Mouse (Mus musculus) gastrocnemius, adult 8-10 months (tissue): ENCODE measurements around the gene Cdca7l. TPM values are rescaled to one million over a fixed set of nuclear protein-coding genes. Genes with fewer than 3 reads are reported as not detected.
"Not testable (repeated sequence)": the region's sequence is repeated elsewhere in the genome, so short reads cannot be mapped to it uniquely, and the experiment has no call there.

Experiments used
- DNase-seq, 2 experiments: peaks; one replicate each; pipeline ENCODE4 v3.0.0; 2022; ENCODE audit warnings: low spot score in 2 of 2
- total RNA-seq, 4 experiments: library from RNA; stranded (reverse); gene quantifications; 2 replicates each; pipeline ENCODE4 v1.2.4; 2022

Gene Cdca7l
- total RNA-seq, 4 experiments from 2014 or later, result 0.10 TPM; not detected in 3

DNA sequence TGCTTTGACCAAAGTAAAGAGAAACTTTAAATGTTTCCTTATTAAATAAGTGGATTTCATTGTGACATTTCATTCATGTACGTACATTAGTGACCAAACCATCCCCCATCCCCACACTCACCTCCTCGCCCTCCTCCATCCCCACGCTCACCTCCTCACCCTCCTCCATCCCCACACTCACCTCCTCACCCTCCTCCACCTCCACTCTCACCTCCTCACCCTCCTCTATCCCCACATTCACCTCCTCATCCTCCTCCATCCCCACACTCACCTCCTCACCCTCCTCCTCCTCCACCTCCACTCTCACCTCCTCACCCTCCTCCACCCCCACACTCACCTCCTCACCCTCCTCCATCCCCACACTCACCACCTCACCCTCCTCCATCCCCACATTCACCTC, 57.2 kb downstream of the Cdca7l start:
- DNase-seq, result no peak

DNA sequence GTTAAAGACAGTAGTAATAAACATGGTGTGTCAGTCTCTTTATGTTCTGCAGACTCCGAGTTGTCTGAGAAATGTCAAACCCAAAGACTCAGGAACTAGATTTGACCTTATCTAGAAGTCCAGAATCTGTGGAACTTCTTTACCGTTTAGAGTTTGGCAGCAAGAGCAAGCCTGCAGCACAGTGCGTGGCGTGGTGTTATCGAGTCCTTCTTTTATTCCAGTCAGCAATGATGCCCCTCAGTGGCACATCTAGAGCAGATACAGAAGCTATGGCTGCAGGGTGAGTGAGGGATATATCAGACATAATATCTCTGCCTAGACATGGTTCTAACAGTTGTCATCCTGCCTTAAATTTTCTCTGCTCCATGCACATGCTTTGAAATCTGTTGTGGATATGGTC, 58.6 kb downstream of the Cdca7l start:
- DNase-seq, result no peak

DNA sequence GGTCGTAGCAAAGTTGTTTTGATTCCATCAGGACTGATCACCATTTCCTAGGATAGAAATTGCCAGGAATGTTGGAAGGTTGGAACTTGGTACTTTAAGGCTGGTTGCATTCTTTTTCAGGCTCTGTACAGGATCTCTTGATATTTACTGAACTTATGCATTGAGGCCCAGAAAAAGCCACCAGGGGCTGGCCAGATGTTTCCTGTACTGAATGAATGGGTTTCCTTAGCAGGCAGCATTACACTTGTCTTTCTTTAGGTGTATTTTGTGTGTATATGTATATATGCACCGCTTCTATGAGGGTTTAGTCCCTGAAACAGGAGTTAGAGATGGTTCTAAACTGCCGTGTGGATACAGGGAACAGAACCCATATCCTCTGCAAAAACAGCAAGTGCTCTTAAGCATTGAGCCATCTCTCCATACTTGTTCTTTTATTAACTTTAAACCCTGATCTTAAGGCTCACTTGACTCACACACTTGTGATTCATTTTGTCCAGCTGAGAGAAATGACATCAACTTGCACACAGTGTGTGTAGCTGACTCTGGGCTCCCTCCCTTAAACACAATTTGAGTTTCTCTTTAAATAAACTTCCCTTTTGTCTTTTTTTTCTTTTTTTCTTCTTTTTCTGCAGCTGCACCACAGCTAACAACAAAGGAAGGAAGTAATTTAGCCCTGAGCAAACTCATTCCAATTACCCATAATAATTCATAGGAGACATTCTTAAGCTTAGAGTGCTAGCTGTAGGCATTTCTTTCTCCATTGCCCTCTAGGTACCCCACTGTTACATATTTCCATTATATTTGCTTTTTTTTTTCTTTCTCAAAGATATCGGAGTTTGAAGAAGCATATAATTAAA, 63.8 kb downstream of the Cdca7l start:
- DNase-seq, result no peak

DNA sequence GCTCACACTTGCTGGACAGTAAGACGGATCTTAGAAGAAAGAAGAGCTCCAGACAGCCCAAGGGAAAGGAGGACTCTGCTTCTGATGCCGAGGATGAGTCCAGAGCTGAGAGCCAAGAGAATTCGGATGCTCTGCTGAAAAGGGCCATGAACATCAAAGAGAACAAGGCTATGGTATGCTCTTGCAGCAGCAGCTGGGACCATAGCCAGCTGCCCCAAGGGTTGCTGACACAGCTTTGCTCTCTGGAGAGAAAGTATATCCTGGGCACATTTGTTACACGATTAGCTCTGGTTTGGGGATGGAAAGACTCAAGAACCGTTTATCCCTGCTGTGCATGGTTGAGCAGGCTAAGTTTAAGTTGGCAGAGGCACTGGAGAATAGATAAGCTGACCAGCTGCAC, 68.2 kb downstream of the Cdca7l start:
- no peak for DNase-seq

DNA sequence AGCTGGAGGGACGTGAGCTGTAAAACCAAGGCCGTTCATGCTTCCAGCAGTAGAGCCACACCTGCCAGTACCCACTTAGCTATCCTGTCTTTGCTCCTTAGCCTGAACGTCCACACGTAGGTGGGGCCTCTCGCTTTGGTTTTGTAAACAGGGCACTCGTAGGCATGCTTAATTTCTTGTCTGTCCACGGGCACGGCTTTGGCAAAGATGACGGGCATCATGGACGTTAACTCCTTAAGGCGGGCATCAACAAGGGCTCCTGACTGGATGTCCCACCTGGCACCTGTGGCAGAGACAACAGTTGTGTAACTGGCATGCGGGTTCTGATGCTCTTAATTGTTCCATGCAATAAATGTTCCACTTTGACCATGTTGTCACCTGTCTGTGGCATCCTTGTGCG, 74.3 kb downstream of the Cdca7l start:
- DNase-seq, result no peak

DNA sequence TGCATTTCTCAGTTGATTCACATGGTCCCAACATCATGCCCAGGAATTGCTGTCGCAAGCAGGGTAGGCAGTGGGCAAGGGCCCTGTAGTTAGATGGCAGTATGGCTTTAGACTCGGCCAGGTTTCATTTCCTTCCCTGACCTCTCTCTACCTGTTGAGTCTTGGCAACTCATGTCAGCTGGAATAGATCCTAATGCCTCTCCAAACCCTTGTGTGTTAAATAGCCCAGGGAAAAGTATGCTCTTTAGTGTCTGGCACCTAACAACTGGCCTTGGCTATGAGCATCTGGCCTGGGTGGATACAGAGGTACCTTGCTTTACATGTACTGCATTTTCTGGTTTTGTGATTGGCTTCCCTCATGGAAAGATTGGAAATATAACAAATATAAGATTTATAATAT, 80.5 kb downstream of the Cdca7l start:
- no peak for DNase-seq

DNA sequence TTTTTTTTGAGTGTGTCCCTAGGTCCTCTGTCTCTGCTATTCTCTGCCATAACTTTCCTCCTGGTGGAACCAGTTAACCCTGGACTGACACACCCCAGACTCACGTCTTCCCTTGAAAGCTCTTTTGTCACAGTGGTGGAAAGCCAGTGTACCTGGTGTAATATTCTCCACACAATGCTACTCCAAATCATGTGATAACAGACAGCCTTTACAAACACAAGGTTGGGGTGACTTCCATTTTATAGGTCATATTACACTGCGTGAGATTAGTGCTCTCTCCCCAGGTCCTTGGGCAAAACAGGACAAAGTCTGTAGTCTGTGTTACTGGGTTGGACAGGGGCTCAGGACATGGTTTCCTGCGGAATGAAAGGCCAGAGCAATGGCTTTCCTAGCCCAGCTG, 83.3 kb downstream of the Cdca7l start:
- DNase-seq, result no peak

DNA sequence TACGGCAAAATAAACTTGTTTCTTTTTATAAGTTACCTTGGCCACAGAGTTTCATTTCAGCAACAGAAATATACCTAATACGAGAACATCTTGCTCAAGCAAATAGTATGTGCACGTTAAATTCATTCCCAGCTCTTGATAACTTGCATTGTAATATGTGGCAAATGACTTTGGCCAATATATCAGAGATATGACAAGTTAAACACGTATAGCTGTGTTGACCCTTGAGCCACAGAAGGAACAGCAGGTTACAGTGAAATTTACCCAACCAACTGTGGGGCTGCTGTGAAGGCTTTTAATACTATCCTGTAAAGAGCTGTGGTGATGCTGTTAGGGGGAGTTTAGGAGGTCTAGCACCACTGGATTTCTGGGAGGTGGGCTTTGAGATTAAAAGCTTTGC, 96.7 kb downstream of the Cdca7l start:
- not testable (repeated sequence) for DNase-seq

DNA sequence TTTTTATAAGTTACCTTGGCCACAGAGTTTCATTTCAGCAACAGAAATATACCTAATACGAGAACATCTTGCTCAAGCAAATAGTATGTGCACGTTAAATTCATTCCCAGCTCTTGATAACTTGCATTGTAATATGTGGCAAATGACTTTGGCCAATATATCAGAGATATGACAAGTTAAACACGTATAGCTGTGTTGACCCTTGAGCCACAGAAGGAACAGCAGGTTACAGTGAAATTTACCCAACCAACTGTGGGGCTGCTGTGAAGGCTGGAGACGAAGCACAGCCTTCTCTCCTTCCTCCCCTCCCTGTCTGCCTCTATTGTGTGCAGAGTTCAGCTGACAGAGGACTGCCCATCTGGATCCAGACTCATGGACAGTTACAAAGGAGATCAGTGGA, 97.3 kb downstream of the Cdca7l start:
- not testable (repeated sequence) for DNase-seq

DNA sequence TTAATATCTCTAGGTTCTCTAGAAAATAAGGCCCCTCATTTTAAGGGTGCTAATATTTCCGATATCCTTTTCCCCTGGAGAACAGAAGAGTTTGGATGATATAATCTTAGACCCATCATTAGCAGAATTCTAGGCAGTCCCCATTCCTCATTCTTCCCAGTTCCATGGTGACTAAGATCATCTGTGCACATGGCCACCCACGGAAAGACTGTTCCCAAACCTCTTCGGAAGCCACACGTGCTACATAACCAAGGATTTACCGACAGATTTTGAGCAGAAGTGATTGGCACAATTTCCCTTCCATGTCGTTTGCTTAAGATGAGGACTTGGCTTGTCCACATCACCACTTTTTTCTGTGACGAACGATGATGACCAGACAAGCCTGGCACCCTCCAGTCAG, 99.6 kb downstream of the Cdca7l start:
- no peak for DNase-seq

DNA sequence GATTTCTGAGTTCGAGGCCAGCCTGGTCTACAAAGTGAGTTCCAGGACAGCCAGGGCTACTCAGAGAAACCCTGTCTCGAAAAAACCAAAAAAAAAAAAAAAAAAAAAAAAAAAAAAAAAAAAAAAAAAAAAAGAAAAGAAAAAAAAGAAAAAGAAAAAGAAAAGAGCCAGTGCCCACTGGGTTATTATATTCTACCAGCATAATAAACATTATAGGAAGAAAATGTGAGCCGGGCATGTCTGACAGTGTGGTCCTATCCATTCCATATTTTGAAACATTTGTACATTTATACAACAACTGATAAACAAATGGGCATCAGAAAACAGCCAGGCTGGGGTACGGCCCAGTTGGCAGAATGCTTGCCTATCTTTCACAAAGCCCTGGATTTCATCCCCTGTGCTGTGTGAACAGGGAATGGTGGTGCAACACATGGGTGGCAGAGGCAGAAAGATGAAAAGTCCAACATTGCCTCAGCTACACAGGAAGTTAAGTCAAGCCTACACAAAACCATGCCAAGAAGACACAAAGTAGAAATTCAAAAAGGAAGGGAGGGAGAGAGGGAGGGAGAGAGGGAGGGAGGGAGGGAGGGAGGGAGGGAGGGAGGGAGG, 101.2 kb downstream of the Cdca7l start:
- DNase-seq, result not testable (repeated sequence)

DNA sequence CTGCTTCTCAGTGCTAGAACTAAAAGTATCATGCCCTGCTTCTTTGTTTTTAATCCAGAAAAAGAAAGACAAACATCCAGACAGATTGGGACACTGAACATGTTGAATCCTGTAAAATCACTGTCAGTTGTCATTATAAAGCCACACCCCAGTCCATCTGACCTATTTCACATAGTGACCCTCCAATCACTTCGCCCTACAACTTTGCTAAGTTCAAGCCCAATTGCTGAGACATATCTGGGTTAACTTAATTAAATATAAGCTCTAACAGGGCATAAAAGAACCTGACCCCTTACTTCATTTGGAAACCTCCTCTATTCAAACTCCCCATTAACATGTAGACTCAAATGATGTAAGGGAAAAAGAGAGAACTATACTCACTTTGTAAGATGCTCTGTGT, 107.3 kb downstream of the Cdca7l start:
- DNase-seq, result no peak

DNA sequence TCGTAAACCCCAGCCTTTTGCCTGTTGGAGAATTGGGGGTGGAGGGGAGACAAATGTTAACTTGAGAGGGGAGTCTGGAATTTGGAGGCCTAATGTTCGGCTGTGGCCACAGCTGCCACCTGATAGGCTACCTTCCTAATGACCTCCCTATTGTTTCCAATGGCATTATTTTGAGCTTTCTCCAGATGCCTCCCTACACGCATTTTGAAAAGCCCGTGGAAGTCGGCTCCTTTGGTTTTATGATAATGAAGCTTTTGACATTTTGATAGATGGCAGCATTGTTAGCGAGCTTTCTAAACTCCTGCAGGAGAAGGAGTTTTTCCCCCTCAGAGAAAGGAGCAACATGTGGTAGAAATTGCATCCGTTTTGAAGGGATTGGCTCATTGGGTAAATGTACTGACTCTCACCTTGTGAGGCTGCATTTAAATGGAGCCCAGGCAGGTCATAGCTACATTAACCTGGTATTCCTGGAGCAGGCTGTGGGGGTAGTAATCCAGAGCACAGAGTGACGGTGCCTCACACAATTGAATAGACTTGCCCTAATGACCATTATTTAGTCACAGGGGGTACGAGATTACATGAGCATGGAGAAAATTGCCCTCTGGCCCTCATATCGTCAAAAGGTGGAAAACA, 110.6 kb downstream of the Cdca7l start:
- DNase-seq, result no peak

DNA sequence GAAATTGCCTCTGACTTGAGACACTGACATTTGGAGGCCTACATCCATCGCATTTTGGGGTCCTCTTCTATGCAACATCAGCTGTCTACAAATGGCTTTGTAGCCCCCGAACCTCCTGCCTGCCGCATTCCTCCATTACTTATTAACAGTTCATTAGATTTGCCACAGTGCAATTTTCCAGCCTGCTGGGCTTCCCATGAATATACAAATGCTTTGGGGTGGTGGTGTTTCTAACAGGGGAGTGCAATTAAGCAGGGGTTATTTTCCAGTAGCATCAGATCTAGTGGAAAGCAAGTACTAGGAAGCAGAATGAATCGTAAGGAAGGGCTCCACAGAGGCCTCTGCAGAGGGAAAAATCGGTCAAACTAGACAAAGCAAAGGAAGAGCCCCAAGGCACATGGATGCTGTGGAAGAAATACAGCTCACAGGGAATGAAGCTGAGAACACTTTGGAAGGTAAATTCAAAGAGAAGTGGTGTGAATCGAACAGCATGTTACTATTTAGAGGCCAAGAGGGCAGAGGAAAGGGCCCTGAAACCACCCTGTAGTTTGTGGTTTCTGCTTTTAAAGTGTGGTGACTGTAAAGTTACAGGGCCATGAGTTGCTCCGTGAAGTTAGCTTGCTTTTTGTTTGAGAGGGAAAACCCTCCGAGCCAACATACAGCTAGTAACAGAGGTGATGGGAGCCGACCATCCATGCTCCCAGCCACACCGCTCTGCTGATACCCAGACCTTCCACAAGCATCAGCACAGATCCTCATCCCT, 111.9 kb downstream of the Cdca7l start:
- no peak for DNase-seq
